Mouse (Mus musculus) small intestine, adult 2 months (tissue): ENCODE data around the gene Arl3. TPM values are rescaled to one million over a fixed set of nuclear protein-coding genes. Genes with fewer than 3 reads are reported as not detected.
A peak's percentile ranks its signal among the peaks of the same experiment; 100 is the strongest.

ENCODE experiments used
- H3K27ac ChIP-seq: fragments of 200-500 bp; 2 replicates; pipeline ENCODE4 v1.5.1; 2012; ENCODE audit warnings: low read depth, low read length, control low read depth, inconsistent platforms; ENCODE audit not compliant: insufficient read depth
- H3K27me3 ChIP-seq: fragments of 200-500 bp; 2 replicates; pipeline ENCODE4 v1.6.1; 2012; ENCODE audit warnings: mild to moderate bottlenecking, moderate library complexity, low read length, inconsistent platforms; ENCODE audit not compliant: control insufficient read depth, insufficient read depth
- H3K36me3 ChIP-seq: fragments of 200-500 bp; 2 replicates; pipeline ENCODE4 v1.6.1; 2012; ENCODE audit warnings: mild to moderate bottlenecking, low read length, control low read depth, inconsistent platforms; ENCODE audit not compliant: control insufficient read depth, insufficient read depth
- H3K4me1 ChIP-seq: fragments of 200-500 bp; 2 replicates; pipeline ENCODE4 v1.6.1; 2012; ENCODE audit warnings: low read length, inconsistent platforms, mixed read lengths; ENCODE audit not compliant: control insufficient read depth, insufficient read depth, insufficient read length
- H3K4me3 ChIP-seq: fragments of 200-500 bp; 2 replicates; pipeline ENCODE4 v1.5.1; 2012; ENCODE audit warnings: low read depth, mild to moderate bottlenecking, control low read depth, inconsistent platforms, low read length, moderate library complexity
- CTCF ChIP-seq: fragments of 200-500 bp; IDR thresholded peaks from 2 replicates; pipeline ENCODE4 v1.5.1; 2012; ENCODE audit warnings: low read depth, mild to moderate bottlenecking, control low read depth, inconsistent platforms, low read length, moderate library complexity, mixed read lengths; ENCODE audit not compliant: insufficient replicate concordance, insufficient read length; ENCODE audit errors: extremely low read depth
- POLR2A ChIP-seq: fragments of 200-500 bp; IDR thresholded peaks from 2 replicates; pipeline ENCODE4 v1.6.1; 2012; ENCODE audit warnings: low read depth, mild to moderate bottlenecking, control low read depth, inconsistent platforms, low read length, moderate library complexity
- WGBS: fragments of 180-500 bp; shearing (Covaris S2); methylation state at CpG from one replicate; pipeline ENCODE4 v1.1.7; 2018; 5-methylcytosine and 5-hydroxymethylcytosine counted together
- polyA plus RNA-seq: library from polyadenylated mRNA; depleted of rRNA; stranded (reverse); fragments of >200 nt; gene quantifications from 2 replicates; pipeline ENCODE4 v1.2.3, GENCODE M21; 2012; rRNA removed

Gene Arl3
- polyA plus RNA-seq, 1 experiment = 1.3 TPM

GRCm38 (mm10) chr19:46484518-46484917, 88.5 kb downstream of the Arl3 start:
- no peak overlapping the region for H3K4me3 ChIP-seq
- H3K4me1 ChIP-seq = peaks cover 35% of the 10 kb centered on the region
- 18% methylated on average over 5 of the region's 5 CpGs for WGBS
- H3K27ac ChIP-seq = peak overlapping the region; percentile 37
- H3K36me3 ChIP-seq = 0 out of 2 replicates have a peak, but pooled peaks cover 2% of the 10 kb centered on the region
- TF ChIP-seq CTCF = no peak
- TF ChIP-seq POLR2A = no peak
- H3K27me3 ChIP-seq = no peaks in the 10 kb centered on the region

GRCm38 (mm10) chr19:46483701-46484328, 89.2 kb downstream of the Arl3 start:
- Histone ChIP-seq H3K27me3 (no peaks in the 10 kb centered on the region), H3K4me3 (peak overlapping the region; percentile 14; the same call in 1 of the 2 replicates), H3K36me3 (0 out of 2 replicates have a peak, but pooled peaks cover 2% of the 10 kb centered on the region), H3K4me1 (peaks cover 42% of the 10 kb centered on the region), H3K27ac (peak overlapping the region; percentile 62)
- 50% methylated on average over 15 of the region's 15 CpGs for WGBS
- TF ChIP-seq CTCF (no peak), POLR2A (no peak)

GRCm38 (mm10) chr19:46482896-46483516, 90.0 kb downstream of the Arl3 start:
- Histone ChIP-seq H3K27ac (no peak overlapping the region), H3K36me3 (0 out of 2 replicates have a peak, but pooled peaks cover 2% of the 10 kb centered on the region), H3K27me3 (no peaks in the 10 kb centered on the region), H3K4me3 (no peak overlapping the region), H3K4me1 (peaks cover 49% of the 10 kb centered on the region)
- WGBS = 72% methylated on average over 17 of the region's 17 CpGs
- peak; percentile 30; the same call in 1 of the 2 replicates for TF ChIP-seq CTCF
- TF ChIP-seq POLR2A = no peak

GRCm38 (mm10) chr19:46481756-46482155, 91.2 kb downstream of the Arl3 start:
- Histone ChIP-seq H3K4me1 (peaks cover 49% of the 10 kb centered on the region), H3K27ac (no peak overlapping the region), H3K36me3 (0 out of 2 replicates have a peak, but pooled peaks cover 2% of the 10 kb centered on the region), H3K4me3 (no peak overlapping the region), H3K27me3 (no peaks in the 10 kb centered on the region)
- 33% methylated on average over 4 of the region's 4 CpGs for WGBS
- no peak for TF ChIP-seq POLR2A
- no peak for TF ChIP-seq CTCF

GRCm38 (mm10) chr19:46481352-46481751, 91.6 kb downstream of the Arl3 start:
- 72% methylated on average over 3 of the region's 3 CpGs for WGBS
- Histone ChIP-seq H3K27me3 (no peaks in the 10 kb centered on the region), H3K36me3 (0 out of 2 replicates have a peak, but pooled peaks cover 2% of the 10 kb centered on the region), H3K4me1 (peaks cover 49% of the 10 kb centered on the region), H3K27ac (no peak overlapping the region), H3K4me3 (no peak overlapping the region)
- TF ChIP-seq CTCF = no peak
- TF ChIP-seq POLR2A = no peak

Other genes starting within 250 kb of the Arl3 start
- gene Psd, start 246.0 kb downstream of the Arl3 start, polyA plus RNA-seq = 27.0 and 30.1 TPM in 2 replicates
- 37.4 and 60.4 TPM in 2 replicates for gene Fbxl15, start 245.0 kb downstream of the Arl3 start, polyA plus RNA-seq
- gene Cuedc2, start 234.5 kb downstream of the Arl3 start, polyA plus RNA-seq = 23.5 and 26.9 TPM in 2 replicates
- gene Mfsd13a, start 232.1 kb downstream of the Arl3 start, polyA plus RNA-seq = 29.4 and 36.0 TPM in 2 replicates
- 0.56 and 3.4 TPM in 2 replicates for gene 2310034G01Rik, start 222.9 kb downstream of the Arl3 start, polyA plus RNA-seq
- 37.7 and 78.0 TPM in 2 replicates for gene Actr1a, start 177.4 kb downstream of the Arl3 start, polyA plus RNA-seq
- gene Sufu, start 176.3 kb downstream of the Arl3 start, polyA plus RNA-seq = 5.8 and 9.4 TPM in 2 replicates
- 42.3 and 54.8 TPM in 2 replicates for gene Trim8, start 71.5 kb downstream of the Arl3 start, polyA plus RNA-seq
- gene Sfxn2, start 167 bp upstream of the Arl3 start, polyA plus RNA-seq = 1.3 and 1.6 TPM in 2 replicates
- 24.8 and 42.4 TPM in 2 replicates for gene Wbp1l, start 25.9 kb upstream of the Arl3 start, polyA plus RNA-seq
- gene Cyp17a1, start 100.0 kb upstream of the Arl3 start, polyA plus RNA-seq = 0.11 and 0.95 TPM in 2 replicates
- 1.1 and 2.0 TPM in 2 replicates for gene Borcs7, start 116.7 kb upstream of the Arl3 start, polyA plus RNA-seq
- 3.4 and 10.3 TPM in 2 replicates for gene As3mt, start 134.3 kb upstream of the Arl3 start, polyA plus RNA-seq
- gene Cnnm2, start 188.4 kb upstream of the Arl3 start, polyA plus RNA-seq = 11.1 and 16.9 TPM in 2 replicates